Mouse (Mus musculus) embryonic facial prominence, embryonic 11.5 days (tissue): ENCODE measurements at regions not wholly inside any gene's neighbourhood (a gene's known extent, or its start where the extent isn't known, plus 50 kb on each side); places are given as distances from the start of the nearest gene placed in this dataset.

Experiments used
- ATAC-seq: fragments of 200-750 bp; cut with Nextera tagmentation; replicated peaks from 2 replicates; pipeline ENCODE4 v1.8.0; 2017; ENCODE audit warnings: low read depth; ENCODE audit not compliant: insufficient number of reproducible peaks, low FRiP score, low TSS enrichment
- DNase-seq: peaks from one replicate; pipeline ENCODE4 v3.0.0-alpha.2; 2015; ENCODE audit warnings: low spot score
- H3K27ac ChIP-seq: fragments of 300-500 bp; sonication (generic); replicated peaks from 2 replicates; pipeline ENCODE4 v1.5.1; 2014; ENCODE audit warnings: mild to moderate bottlenecking, low read depth, low read length, control low read depth
- H3K27me3 ChIP-seq: fragments of 300-500 bp; sonication (generic); 2 replicates; pipeline ENCODE4 v1.6.1; 2014; ENCODE audit warnings: mild to moderate bottlenecking, low read length, moderate library complexity, mixed read lengths; ENCODE audit not compliant: control insufficient read depth, insufficient read depth
- H3K36me3 ChIP-seq: fragments of 300-500 bp; sonication (generic); replicated peaks from 2 replicates; pipeline ENCODE4 v1.6.1; 2014; ENCODE audit warnings: low read depth, mild to moderate bottlenecking, low read length, moderate library complexity, mixed read lengths; ENCODE audit not compliant: control insufficient read depth, insufficient read depth
- H3K4me1 ChIP-seq: fragments of 300-500 bp; sonication (generic); 2 replicates; pipeline ENCODE4 v1.6.1; 2014; ENCODE audit warnings: low read length, mixed read lengths; ENCODE audit not compliant: control insufficient read depth, insufficient read depth
- H3K4me2 ChIP-seq: fragments of 300-500 bp; sonication (generic); 2 replicates; pipeline ENCODE4 v1.6.1; 2014; ENCODE audit warnings: low read depth, mild to moderate bottlenecking, control low read depth, low read length, moderate library complexity
- H3K4me3 ChIP-seq: fragments of 300-500 bp; sonication (generic); 2 replicates; pipeline ENCODE4 v1.5.1; 2014; ENCODE audit warnings: low read depth, low read length, control low read depth
- H3K9ac ChIP-seq: fragments of 300-500 bp; sonication (generic); replicated peaks from 2 replicates; pipeline ENCODE4 v1.6.1; 2014; ENCODE audit warnings: mild to moderate bottlenecking, control low read depth, low read length
- H3K9me3 ChIP-seq: fragments of 300-500 bp; sonication (generic); replicated peaks from 2 replicates; pipeline ENCODE4 v1.6.1; 2016; ENCODE audit warnings: mild to moderate bottlenecking, low read length, inconsistent platforms, mixed read lengths; ENCODE audit not compliant: control insufficient read depth
- WGBS: fragments of 180-500 bp; shearing (Covaris S2); extraction: QIAGEN DNeasy Blood & Tissue Kit; methylation state at CpG from one replicate; pipeline ENCODE4 v1.1.7; 2014; 5-methylcytosine and 5-hydroxymethylcytosine counted together

DNA sequence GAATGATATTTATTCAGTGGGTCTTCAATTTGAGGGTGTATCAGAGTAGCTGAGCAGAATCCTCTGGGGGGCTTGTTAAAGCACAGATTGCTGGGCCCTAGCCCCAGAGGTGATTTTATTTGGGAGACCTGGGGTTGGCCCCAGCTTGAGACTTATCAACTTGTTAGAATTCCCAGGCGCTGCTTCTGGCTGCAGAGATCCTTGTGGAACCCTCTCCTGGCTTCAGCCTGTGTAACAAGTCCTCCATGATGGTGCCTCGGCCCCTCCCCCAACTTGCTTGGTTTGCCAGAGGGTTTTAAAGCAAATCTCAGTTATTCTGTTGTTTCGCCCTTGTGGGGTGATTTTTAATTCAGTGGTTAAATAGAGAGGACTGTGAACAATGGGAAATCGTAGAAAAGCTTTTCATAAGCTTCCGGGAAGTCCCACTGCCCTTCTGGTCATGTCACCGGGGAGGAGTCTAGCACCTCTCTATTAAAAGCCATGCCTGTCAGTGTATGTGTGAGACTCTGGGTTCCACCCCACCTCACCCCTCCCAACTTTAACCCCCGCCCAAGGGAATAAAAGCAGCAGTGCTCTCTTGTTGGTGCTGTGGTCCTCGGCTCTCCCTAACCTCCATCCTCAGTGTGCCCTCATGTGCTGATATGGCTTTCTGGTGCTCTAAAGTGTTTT lies 684.0 kb upstream of the Car8 start:
- no peak overlapping the region for H3K9ac ChIP-seq
- no peak overlapping the region for H3K4me3 ChIP-seq
- H3K27ac ChIP-seq: no peak overlapping the region
- H3K27me3 ChIP-seq: no peaks in the 10 kb centered on the region
- WGBS: 45% methylated on average over 8 of the region's 8 CpGs
- DNase-seq (peak; percentile 42), ATAC-seq (no peak)
- H3K4me1 ChIP-seq: peaks cover 5% of the 10 kb centered on the region; the same call in 1 of the 2 replicates
- no peaks in the 10 kb centered on the region for H3K9me3 ChIP-seq
- no peaks in the 10 kb centered on the region for H3K36me3 ChIP-seq
- no peak overlapping the region for H3K4me2 ChIP-seq

DNA sequence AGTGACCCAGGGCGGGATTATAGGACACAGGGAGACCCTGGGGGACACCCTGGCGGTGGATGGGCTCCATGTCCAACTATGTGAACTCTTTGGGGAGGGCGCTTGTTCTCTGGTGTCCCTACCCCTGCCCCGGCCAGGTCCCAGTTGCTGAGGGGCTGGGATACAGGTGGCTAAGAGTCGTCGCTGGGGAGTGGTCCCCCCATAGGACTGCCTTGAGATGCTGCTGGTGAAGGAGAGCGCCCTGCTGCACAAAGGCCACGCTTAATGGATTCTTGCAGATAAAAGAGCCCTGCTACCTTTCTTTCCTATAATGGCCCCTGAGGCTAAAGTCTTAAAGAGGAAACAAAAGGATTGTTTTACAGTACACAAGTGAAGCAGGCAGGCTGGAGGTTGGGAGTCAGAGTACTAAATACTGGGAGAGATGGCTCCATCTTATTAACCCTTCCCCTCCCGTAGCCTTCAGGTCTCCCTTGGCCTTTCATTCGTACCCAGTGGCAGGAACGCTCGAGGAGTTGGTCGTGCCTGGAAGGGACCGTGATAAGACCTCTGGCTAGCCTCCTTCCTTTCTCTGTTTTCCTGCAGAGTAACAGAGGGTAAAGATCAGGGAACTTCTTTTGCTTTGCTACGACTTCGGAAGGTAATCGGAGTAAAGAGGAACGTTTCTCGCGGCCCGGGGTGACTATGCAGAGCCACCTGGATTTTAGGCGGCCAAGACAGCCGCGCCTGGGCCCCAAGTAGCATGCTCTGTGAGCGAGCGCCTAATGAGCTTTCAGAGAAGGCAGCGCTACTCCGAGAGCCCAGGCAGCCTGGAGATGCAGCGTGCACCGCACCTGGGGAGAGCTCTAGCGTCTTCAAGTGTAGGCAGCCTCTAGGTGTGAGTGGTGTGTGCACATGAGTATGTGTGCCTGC lies 682.9 kb upstream of the Car8 start:
- Histone ChIP-seq H3K27ac (no peak overlapping the region), H3K4me3 (no peak overlapping the region), H3K9ac (peak overlapping the region; percentile 29), H3K36me3 (no peaks in the 10 kb centered on the region), H3K9me3 (no peaks in the 10 kb centered on the region), H3K4me1 (peaks cover 5% of the 10 kb centered on the region; the same call in 1 of the 2 replicates), H3K4me2 (peak overlapping the region; percentile 52), H3K27me3 (no peaks in the 10 kb centered on the region)
- DNase-seq (peak; percentile 63), ATAC-seq (peak; percentile 62; the same call in 1 of the 2 replicates)
- WGBS: 5% methylated on average over 31 of the region's 31 CpGs

DNA sequence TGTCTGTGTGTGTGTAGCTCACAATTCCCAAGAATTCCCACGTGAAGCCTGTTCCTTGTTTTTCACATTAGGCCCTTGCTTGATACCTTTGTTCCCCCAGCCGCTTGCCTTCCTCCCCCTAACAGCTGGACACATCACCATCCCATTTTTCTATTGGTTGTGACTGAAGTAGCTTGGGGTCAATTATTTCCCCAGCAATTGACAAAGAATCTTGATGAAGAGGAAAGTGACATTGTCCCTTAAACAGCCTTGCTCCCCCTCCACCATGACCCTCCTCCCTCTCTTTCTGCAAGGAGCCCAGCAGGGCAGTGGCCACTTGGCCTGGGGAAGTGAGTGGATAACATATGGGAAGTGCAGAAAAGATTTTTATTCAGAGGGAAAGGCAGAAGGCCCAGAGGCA lies 681.5 kb upstream of the Car8 start:
- Histone ChIP-seq H3K9ac (no peak overlapping the region), H3K27me3 (no peaks in the 10 kb centered on the region), H3K27ac (0 out of 2 replicates have a peak overlapping the region, but pooled peaks have one; percentile 10), H3K36me3 (no peaks in the 10 kb centered on the region), H3K4me1 (peaks cover 5% of the 10 kb centered on the region; the same call in 1 of the 2 replicates), H3K4me2 (no peak overlapping the region), H3K9me3 (no peaks in the 10 kb centered on the region), H3K4me3 (no peak overlapping the region)
- ATAC-seq (peak; percentile 20), DNase-seq (no peak)
- WGBS: 24% methylated on average over 2 of the region's 2 CpGs

DNA sequence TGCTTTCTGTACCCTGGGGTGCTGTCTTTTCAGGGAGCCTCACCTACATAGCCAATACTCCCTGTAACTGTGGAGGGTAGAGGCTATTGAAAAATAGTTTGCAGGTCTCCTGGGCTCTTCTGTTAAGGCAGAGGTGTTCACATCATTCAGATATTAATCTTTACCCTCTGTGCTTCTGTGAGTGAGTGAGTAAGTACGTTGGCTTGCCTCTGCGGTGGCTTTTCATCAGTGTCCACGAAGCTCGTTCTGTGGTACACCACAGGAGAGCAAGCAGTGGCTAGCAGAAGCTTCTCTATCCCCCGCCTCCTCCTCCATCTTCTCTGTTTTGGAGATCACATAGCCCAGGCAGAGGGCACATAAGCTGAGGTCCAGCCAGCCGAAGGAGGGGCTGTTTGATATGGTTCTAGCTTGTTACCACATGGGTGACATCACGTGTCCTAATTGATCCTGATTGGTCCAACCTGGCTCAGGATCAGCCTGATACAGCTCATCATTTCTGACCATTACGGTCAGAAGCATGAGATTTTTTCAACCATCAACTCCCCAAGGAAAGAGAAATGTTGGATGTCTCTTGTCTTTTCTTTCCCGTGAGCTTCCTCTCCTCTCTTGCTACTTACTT lies 680.6 kb upstream of the Car8 start:
- H3K4me1 ChIP-seq: peaks cover 5% of the 10 kb centered on the region; the same call in 1 of the 2 replicates

More for the DNA sequence above, 680.6 kb upstream of the Car8 start:
- Histone ChIP-seq H3K36me3 (no peaks in the 10 kb centered on the region), H3K9me3 (no peaks in the 10 kb centered on the region), H3K4me2 (no peak overlapping the region), H3K4me3 (no peak overlapping the region), H3K27ac (no peak overlapping the region), H3K27me3 (no peaks in the 10 kb centered on the region), H3K9ac (no peak overlapping the region)
- 75% methylated on average over 9 of the region's 9 CpGs for WGBS
- no peak for DNase-seq
- ATAC-seq: no peak
